Mouse (Mus musculus) ES-Bruce4 (cell line): ENCODE measurements around the gene Cacna2d2.

ENCODE experiments used
- EP300 ChIP-seq: IDR thresholded peaks from 2 replicates; pipeline ENCODE4 v1.6.1; 2011; ENCODE audit warnings: low read depth, low read length; ENCODE audit not compliant: insufficient read depth
- POLR2A ChIP-seq: IDR thresholded peaks from one replicate; pipeline ENCODE4 v1.8.1; 2011; ENCODE audit warnings: low read length; ENCODE audit not compliant: insufficient read depth

DNA sequence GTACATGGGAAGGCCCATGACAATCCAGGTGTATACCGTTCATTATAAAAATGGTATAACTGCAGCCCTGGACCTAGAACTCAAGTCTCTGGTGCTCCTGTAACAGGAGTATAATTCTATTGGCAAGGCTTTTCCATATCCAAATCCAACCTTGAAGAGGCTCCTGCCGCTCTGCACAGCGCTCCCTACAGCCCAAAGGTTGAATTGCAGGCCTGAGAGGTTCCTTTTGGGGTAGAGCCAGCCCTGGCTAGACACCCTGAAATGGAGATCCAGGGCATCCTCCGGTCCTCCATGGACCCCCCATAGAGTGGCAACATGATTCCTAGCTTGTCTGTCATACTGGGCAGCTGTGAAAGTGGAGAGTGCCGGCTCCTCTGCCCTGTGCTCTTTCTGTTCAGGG lies 79.6 kb downstream of the Cacna2d2 start:
- TF ChIP-seq EP300 (no peak), POLR2A (no peak)
